Mouse (Mus musculus) erythroid progenitor cell, adult 5-6 weeks (primary cell): ENCODE measurements around the gene Polh. TPM values are rescaled to one million over a fixed set of nuclear protein-coding genes. Genes with fewer than 3 reads are reported as not detected.
A peak's percentile ranks its signal among the peaks of the same experiment; 100 is the strongest.

Source experiments
- ATAC-seq: replicated peaks from 2 replicates; pipeline ENCODE4 v1.8.0; 2016; ENCODE audit warnings: moderate number of reproducible peaks, mild to moderate bottlenecking, moderate TSS enrichment, inconsistent platforms; ENCODE audit not compliant: poor library complexity, low FRiP score, severe bottlenecking
- total RNA-seq, 2 experiments: library from RNA; stranded (forward) in 1 of 2; stranded (reverse) in 1 of 2; fragments of 150-400 nt in 1 of 2; fragments of 186-747, 209-891 nt in 1 of 2; gene quantifications; 2 replicates each; pipeline versions ENCODE4 v1.2.3 to v1.2.4; 2015 to 2017; ENCODE audit warnings: low replicate concordance in 2 of 2

The Polh gene
- total RNA-seq, 2 experiments from 2014 or later: 61.2 to 102 TPM

DNA sequence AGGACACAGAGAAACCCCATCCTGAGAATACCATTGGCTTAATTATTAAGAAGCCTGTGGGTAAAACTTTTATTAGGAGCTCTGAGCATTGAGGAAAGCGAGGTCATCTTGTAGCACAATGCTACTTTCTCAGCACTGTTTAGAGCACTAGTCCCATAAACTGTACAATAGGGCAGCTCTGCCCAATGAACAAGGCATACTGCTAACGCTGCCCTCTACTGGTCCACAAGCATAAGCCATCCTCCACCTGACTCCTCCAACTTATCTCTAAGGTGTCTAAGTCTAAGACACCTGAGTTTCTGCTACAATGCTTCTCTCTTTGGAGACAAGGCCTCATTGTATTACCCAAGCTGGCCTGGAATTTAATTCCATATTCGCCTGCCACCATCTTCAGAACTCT, 31.9 kb downstream of the Polh start:
- peak; percentile 68 for ATAC-seq

DNA sequence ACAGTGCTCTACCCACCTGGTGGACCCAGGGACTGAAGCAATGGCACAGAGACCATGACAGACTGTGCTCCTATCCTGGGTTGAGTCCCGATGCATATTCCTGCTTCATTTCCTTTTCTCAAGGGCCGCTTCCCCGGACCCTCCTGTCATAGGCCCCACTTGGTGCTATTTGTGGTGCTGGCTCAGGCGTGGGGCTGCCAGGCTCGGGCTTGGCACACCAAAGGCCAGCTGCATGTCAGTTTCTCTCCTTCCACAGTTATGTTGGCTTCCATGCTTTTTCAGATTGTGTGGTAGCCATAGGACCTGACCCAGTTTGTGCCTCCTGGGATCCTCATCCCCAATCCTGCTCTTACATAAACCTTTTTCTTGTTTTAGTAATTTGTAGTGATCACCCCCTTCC, 33.7 kb downstream of the Polh start:
- no peak for ATAC-seq

DNA sequence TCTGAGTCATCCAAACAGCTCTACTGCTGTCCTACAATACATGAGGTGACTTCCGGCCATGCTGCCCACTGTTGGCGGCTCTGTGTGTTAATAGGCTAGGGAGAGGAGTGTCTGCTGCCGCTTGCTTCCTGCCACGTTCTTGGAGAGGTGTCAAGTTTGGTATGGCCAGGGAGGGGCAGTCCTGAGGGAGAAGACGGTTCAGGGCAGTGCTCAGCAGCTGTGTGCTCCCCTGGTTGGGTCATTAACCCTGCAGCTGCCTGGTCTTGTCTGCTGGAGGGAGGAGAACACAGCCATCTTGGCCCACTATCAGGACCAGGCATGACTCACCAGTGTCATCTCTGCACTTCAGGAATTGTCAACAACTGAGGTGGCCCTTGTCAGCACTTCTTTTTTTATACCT, 34.1 kb downstream of the Polh start:
- no peak; the same call in 1 of the 2 replicates for ATAC-seq

DNA sequence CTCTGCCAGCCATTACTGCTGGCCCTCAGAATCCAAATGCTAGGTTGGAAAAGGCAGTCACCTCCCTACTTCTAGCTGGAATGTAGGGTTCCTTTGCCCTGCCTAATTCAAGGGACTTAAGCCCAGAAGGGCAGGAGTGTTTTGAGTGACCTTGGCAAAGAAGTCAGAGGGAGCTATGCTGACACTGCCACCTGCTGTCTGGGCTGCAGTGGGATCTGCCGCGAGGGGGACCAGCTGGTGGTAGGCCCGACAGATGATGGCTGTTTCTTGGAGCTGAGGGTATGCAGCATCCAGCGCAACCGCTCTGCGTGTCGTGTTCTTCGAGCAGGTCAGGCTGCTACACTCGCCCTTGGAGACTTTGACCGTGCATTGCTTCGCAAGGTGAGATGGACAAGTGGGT, 35.4 kb downstream of the Polh start:
- ATAC-seq: no peak

DNA sequence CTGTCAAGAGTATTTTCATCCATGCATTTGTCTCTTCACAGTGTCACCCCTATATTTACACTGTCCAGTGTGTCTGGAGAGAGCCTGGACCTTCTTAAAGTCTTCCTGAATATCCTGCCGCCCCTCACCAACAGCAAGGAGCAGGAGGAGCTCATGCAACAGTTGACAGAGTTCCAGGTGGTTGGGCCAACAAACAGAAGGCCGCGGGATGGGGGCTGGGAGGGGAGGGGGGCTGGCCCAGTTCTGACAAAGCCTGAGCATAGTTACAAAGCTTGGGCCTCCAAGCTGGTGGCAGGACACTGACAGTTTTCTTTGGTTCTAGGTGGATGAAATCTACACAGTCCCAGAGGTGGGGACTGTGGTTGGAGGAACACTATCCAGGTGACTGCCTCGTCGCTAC, 36.2 kb downstream of the Polh start:
- ATAC-seq: no peak

DNA sequence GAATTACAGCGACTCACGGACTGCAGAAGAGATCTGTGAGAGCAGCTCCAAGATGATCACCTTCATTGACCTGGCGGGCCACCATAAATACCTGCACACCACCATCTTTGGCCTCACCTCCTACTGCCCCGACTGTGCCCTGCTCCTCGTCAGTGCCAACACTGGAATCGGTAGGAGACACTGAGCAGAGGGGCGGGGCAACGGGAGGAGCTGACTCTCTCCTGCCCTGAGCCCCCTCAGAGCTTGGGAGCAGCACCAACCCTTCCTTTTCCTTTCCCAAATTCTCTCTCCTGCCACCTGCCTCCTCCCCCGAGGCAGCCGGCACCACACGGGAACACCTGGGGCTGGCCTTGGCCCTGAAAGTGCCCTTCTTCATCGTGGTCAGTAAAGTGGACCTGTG, 37.0 kb downstream of the Polh start:
- ATAC-seq: no peak

DNA sequence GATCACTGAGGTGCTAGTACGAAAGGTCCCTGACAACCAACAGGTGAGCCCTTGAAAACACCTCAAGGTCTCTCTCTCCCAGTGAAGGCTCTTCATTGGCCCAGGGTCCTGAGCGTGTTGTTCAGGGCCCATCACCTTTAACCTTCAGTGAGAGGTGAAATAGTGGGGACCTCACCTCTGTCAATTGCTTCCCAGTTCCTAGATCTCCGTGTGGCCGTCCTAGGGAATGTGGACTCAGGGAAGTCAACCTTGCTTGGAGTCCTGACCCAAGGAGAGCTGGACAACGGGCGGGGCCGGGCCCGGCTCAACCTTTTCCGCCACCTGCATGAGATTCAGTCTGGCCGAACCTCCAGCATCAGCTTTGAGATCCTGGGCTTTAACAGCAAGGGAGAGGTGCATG, 37.7 kb downstream of the Polh start:
- ATAC-seq: no peak

DNA sequence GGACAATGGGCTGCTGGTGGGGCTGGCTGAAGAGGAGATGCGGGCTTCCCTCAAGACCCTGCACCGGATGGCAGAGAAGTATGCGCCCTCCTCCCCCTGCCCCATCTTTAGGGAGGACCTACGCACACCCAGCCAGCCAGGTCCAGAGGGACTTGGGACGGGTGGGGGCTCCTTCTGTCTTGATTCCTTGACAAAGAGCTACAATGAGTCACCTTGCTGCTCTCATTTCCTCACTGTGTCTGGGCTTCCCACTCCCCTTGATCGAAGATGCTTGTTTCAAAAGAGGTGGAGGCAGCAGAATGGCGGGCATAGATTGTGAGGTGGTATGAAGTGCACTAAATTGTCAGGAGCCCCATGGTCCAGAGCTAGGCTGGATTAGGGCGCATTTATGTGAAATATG, 38.1 kb downstream of the Polh start:
- ATAC-seq: no peak

DNA sequence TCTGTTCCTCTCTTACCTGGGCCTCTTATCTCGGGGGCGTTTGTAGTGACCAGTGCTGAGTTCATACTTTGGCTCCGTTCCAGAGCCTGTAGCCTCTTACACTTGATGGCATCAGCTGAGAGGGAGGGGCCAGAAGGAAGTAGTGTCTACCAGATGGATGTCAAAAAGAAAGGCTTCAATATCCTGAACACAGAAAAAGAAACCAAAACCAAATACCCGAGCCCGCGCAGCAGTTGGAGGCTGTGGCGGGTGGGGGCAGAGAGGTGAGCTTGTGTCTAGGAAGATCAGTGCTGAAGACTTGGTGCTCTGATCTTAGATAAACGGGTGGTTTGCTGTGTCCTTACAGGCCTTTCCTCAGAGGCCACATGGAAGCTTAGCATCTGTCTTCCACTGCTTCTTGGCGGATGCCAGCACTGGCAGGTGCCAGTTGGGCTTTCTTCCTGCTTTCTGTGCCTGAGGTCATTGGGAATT, 39.5 kb downstream of the Polh start:
- 0 out of 2 replicates have a peak, but pooled peaks have one; percentile 6 for ATAC-seq

DNA sequence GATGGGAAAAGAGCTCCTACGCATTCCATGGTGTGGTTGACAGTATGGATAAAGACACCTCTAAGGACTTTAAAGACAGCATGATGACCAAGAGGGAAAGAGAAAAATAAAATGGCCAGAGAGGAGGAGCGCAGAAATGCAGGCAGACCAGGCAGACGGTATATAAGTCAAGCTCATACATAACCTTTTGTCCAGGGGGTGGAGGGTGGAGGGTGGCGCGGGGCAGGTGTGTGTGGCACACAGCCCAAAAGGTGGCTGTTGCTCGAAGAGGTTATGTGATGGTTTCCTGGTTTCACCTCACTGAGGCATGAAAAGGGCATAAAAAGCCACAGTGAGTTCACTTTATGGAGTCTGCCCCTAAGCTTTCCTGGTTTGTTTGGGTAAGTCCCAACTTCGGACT, 39.9 kb downstream of the Polh start:
- ATAC-seq: no peak

DNA sequence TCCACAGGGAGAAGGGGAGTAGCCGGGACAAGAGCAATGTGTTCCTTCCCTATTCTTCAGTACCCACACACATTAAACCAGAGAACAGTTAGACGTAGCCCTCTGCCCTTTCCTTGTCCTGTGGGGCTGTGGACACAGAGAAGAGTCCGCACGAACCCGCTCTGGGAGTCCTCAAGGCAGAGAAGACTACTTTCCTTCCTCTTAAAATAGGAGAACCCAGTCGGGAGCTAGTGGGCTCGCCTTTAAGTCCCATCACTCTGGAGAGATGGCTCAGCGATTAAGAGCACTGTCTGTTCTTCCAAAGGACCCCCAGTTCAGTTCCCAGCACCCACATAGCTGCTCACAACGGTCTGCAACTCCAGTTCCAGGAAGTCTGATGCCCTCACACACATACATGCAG, 40.7 kb downstream of the Polh start:
- no peak for ATAC-seq

DNA sequence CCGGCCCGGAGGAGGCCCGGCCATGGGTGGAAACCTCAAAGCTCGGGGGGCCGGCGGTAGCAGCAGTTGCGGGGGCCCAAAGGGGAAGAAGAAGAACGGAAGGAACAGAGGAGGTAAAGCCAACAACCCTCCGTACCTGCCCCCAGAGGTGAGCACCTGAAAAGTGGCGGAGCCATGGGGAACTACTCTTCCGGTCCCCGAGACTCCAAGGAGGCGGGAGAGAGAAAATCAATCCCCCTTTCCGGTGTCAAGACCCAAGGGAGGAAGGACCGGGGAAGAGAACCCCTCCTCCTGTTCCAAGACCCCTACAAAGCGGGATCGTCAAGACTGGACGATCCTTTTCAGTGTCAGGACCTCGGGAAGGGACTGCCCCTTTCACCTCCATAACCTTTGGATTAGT, 41.3 kb downstream of the Polh start:
- no peak for ATAC-seq

DNA sequence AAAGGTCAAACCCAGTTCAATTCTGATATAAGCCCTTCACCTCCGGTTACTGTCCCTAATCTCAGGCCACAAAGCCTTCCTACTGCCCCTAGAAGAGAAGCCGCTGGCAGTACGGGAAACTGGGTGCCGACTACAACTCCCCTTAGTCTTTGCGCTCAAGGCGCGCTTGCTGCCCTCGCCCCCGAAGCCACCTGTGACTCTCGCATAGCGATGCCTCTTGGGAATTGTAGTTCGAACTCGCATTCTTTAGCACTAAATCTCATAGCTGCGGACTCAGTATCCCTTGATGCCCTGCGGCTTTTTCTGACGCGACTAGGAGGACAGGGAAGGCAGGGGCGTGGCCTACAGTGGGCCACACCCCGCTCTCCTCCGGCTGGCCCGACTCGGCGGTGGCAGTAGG, 41.8 kb downstream of the Polh start, which contains the start of gene Gtpbp2:
Gene Gtpbp2, plus strand, starts transcription at position 347 of the 400 bp plus-strand sequence.
- peak; percentile 71 for ATAC-seq

DNA sequence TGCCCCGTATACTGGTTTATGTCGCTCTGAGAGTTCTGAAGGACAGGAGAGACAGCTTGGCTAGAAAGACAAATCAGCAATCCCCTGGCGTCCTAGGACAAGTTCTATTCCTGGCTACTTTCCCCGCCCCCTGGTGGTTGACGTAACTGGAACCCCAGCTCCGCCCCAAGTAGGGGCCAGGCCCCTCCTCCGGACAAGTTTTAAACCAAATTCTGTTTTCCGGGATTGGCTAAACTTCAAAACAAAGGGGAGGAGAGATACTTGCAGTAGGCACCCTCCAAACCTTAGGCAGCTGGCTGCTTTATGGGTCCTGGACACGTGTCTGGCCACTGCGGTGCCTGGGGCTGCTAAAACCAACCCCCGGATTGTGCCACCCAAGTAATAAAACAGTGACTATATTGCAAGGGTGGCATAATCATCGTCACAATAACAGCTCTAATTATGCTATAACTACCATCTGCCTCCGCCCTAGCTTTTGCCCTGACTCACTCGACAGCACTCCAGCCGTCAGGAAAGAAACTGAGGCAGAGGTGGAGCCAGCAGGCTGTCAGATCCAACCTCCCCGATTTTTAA, 42.3 kb downstream of the Polh start:
- peak; percentile 68 for ATAC-seq

DNA sequence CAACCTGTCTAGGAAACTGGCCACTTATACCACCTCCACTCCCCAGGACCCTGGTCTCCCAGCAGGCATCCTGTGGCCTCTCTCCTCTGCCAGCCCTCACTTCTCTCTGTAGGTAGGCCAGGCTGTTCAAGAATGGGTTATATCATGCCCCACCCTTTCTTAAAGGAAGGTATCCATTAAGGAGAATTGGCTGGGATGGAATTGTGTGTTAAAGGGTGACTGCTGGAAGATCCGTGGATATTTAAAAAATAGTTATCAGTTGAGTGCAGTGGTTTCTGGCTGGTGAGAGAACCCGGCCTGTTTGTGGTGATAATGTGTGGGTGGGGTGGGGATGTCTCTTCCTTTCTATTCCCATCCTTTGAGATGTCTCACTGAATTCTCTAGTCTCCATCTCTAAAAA, 43.2 kb downstream of the Polh start:
- ATAC-seq: peak; percentile 59

DNA sequence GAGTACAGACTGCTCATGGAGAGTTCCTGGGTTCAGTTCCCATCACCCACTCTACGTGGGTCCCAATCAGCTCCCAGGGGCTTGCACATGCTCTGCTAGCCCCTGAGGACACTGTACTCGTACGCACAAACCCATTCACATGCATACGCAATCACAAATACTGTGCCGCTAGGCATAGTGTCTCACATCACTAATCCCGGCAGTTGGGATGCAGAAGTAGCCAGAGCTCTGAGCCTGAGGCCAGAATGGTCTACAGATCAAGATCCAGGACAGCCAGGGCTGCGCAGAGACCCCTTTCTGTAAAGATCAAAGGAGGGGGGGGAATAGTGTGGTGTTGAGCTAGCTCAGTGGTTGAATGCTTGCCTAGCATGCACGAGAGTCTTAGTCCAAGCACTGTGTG, 45.3 kb downstream of the Polh start:
- no peak for ATAC-seq

DNA sequence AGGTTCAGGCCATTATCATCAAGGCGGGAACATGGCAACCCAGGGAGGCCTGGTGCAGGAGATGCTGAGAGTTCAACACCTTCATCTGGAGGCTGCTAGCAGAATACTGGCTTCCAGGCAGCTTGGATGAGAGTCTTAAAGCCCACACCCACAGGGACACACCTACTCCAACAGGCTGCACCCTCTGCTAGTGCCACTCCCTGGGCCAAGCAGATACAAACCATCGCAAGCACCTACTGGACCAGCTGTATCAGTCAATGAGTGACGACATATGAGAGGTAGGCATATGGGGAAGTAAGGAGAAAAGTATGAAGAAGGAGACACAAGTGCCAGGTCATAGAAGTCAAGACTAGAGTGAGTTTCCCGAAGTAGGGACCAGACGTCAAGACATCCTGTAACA, 45.8 kb downstream of the Polh start:
- ATAC-seq: peak; percentile 54

DNA sequence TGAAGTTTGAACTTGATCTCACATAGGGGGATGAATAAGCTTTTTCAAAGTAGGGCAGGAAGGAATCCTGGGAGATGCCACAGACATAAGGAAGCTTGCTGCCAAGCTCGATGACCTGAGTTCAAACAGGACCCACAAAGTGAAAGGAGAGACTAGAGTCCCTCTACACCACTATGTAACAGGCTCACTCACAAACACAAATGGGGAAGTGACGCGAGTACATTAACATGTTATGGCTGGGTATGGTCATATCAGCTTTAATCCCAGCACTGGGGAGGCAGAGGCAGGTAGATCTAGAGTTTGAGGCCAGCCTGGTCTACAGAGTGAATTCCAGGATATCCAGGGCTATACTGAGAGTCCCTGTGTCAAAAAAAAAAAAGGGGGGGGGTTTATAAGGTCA, 48.1 kb downstream of the Polh start:
- no peak for ATAC-seq

DNA sequence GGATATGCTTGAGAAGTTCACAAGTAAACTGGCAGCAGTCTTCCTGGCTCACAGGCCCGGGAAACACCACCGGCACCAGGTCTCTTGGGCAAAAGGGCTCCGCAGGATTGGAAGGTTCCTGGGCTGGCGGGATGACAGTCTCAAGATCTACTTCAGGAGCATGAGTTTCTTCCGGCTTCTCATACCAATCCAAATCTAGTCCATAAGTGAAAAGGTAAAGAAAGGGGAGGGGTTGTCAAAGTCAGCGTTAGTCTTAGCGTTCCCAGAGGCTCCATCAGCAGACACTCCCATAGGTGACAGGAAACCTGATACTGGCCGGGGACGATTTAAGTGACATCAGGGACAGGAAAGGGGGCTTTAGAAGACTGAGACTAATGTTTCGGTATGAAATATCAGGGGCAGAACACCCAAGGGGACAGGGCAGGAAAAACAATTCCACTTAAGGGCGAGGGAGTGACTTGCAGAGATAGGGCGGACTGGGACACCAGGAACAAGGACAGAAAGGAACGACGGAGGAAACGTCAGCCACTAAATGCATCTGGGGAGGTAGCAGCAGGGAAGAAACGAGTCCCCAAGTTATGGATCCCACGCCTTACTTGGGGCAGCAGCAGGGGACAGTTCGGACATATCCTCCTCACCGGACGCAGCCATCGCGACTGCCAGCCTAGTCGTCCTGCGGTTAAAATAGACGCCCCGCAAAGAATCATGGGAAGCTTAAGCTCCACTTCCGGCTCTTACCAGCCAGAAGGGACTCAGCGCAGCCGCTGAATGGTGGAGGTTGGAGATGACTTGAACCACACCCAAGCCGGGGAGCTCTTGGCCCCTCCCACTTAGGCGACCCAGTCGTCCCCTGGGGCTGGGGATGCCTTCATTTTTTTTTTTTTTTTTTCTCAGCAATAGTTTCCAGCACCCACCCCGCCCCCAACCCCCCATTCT, 49.3 kb downstream of the Polh start, which contains the start of gene Mad2l1bp:
Gene Mad2l1bp, minus strand, starts transcription at position 707 of the 936 bp plus-strand sequence.
- ATAC-seq: peak; percentile 90

DNA sequence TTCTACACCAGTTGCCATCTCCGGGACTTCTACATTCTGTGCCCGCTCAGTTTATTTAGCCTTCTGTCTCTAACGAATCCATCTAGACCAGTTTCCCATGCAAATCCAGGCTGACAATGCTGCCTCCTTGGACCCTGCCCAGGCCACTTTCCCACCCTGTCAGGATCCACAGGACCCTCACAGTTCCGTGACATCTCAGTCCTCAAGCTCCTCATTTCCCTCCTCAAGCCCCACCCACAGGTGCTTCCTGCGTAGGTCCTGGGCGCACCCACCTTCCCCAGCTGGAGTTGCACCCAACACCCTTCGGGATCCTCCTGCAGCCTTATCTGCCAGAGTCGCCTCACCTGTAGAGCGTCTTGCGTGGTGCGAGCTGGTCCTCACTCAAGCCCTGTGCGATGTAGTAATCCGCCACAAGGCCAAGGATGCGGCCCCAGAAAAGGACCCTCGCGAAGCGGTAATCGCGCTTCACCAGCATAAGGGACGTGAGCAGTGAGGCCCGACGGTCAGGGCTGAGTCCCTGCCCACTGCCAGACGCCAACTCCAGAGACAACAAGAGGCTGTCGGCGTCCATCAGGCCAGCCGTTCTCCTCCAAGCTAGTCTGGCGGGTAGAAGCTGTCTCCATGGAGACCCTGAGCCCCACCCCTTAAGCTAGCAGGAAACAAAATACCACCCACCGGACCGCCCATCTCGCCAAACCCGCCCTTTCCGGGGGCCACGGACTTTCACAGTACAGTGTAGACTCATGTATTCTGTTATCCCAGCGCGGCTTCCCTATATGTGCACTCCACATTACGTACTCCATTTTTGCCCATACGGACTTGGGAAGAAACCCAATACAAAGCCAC, 58.6 kb downstream of the Polh start, which contains the start of gene Rsph9:
Gene Rsph9, minus strand, starts transcription at position 639 of the 846 bp plus-strand sequence.
- peak; percentile 90 for ATAC-seq
